Comparison of ENCODE assay signal across 7 mouse cellular contexts in the genomic region with DNA sequence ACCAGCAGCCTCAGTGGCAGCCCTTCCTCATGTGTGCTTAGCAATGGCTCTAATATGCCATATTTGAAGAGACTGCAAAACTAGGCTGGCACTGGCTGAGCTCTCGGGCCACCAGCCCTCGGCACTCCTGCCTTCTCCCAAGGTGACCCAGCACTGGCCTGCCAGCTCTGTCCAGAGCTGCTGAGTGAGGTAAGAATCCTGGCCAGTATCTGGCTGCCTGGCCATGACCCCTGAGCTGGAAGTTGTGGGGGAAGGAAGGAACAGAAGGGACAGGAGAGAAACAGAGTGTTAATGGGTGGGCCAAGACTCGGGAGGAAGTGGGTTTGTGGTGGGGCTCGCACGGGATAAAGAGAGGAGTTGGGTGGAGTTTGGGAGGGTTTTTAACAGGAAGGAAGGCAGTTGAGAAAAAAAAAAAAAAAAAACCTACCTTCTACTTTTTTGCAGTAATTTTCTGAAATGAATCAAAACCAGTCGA. TPM values are rescaled to one million over a fixed set of nuclear protein-coding genes. Genes with fewer than 3 reads are reported as not detected.
DNase-seq lines count a peak whose midpoint lies in the region; ATAC-seq and TF ChIP-seq lines count a peak whose summit lies in the region.

No protein-coding gene starts in this region.

- TF ChIP-seq CTCF in cerebellum, adult 2 months (IDR thresholded peaks at IDR 0.05; ENCODE audit: borderline replicate concordance, insufficient read depth, low read depth, low read length) = no peak

- no peak overlapping the region for H3K4me3 ChIP-seq in cerebellum, adult 2 months (replicated peaks; ENCODE audit: insufficient read depth, low read depth, low read length)
- H3K4me3 ChIP-seq in forebrain, embryonic 15.5 days = no peak overlapping the region

- no peaks in the 10 kb centered on the region for H3K9me3 ChIP-seq in forebrain, embryonic 15.5 days

- intact Hi-C loops in gastrocnemius, postnatal 14 days (cut with DNase I; ENCODE audit: low total_unique reads) = no loop called here

- H3K4me2 ChIP-seq in forebrain, embryonic 15.5 days (replicated peaks) = no peak overlapping the region

- no peaks in the 10 kb centered on the region for H3K4me1 ChIP-seq in cerebellum, adult 2 months (ENCODE audit: control insufficient read depth, insufficient read depth, low read length)
- H3K4me1 ChIP-seq in forebrain, embryonic 15.5 days = no peaks in the 10 kb centered on the region

- DNase-seq in adipocyte (ENCODE audit: low spot score) = peak; percentile 70
- DNase-seq in gastrocnemius, postnatal 14 days = peak; percentile 68
- DNase-seq in kidney, adult 8-10 months = peak; percentile 64 to 74
- DNase-seq in lung, postnatal 36 days = peak; percentile 64
- DNase-seq in cerebellum, adult 2 months = no peak
- DNase-seq in urinary bladder, adult 2 months (ENCODE audit: low spot score) = no peak

- no peak for ATAC-seq in forebrain, embryonic 15.5 days (replicated peaks)

- H3K36me3 ChIP-seq in forebrain, embryonic 15.5 days = no peaks in the 10 kb centered on the region

- no peak overlapping the region for H3K9ac ChIP-seq in forebrain, embryonic 15.5 days (replicated peaks)

- H3K27me3 ChIP-seq in cerebellum, adult 2 months (ENCODE audit: control insufficient read depth, insufficient read depth, low read length) = no peaks in the 10 kb centered on the region
- H3K27me3 ChIP-seq in forebrain, embryonic 15.5 days = no peaks in the 10 kb centered on the region

- TF ChIP-seq POLR2A in cerebellum, adult 2 months (IDR thresholded peaks at IDR 0.05; ENCODE audit: borderline replicate concordance, insufficient read depth, low read length) = no peak

- H3K27ac ChIP-seq in cerebellum, adult 2 months (ENCODE audit: insufficient read depth, low read length) = no peak overlapping the region
- H3K27ac ChIP-seq in forebrain, embryonic 15.5 days (replicated peaks) = no peak overlapping the region

- WGBS in cerebellum, adult 2 months = 61% methylated on average over 6 of the region's 6 CpGs
- 68% methylated on average over 6 of the region's 6 CpGs for WGBS in forebrain, embryonic 15.5 days

RNA-seq across cellular contexts. Expression of a gene that starts 17.9 kb away (rescaled TPM):
- 10 to 100 TPM; 63.0 to 67.2 TPM for total RNA-seq in gastrocnemius, postnatal 14 days (2021)
- 41.1 and 44.7 TPM in 2 replicates for polyA plus RNA-seq in cerebellum, adult 2 months (2012; rRNA removed)
- polyA plus RNA-seq in forebrain, embryonic 15.5 days (2015; fragmentation: Nextera tagmentation; extraction: Ambion mirVana) = 10.5 and 10.6 TPM in 2 replicates
- polyA plus RNA-seq in urinary bladder, adult 2 months (2012; rRNA removed) = 71.1 and 76.4 TPM in 2 replicates

Comparison
In these comparisons a context has a peak if more than half of its experiments do, and no peak if none do; other contexts are left out.
1. DNase-seq: peak in adipocyte (single experiment), gastrocnemius, postnatal 14 days (single experiment), kidney, adult 8-10 months (2 of 2) and lung, postnatal 36 days (single experiment); none in cerebellum, adult 2 months (0 of 2) and urinary bladder, adult 2 months (single experiment).